Mouse (Mus musculus) lung, adult 18-20 months (tissue): Measurements from ENCODE around the gene Ptprn2.
"Not testable (repeated sequence)": the region's sequence is repeated elsewhere in the genome, so short reads cannot be mapped to it uniquely, and the experiment has no call there.

Experiments used
- DNase-seq, 2 experiments: peaks; one replicate each; pipeline ENCODE4 v3.0.0; 2022; ENCODE audit warnings: mixed read lengths in 2 of 2

The Ptprn2 gene

GRCm38 (mm10) chr12:116528861-116529260 lies 43.3 kb downstream of the Ptprn2 start:
- DNase-seq = no peak

GRCm38 (mm10) chr12:116533281-116533680 lies 47.8 kb downstream of the Ptprn2 start:
- DNase-seq = no peak

GRCm38 (mm10) chr12:116539305-116539704 lies 53.8 kb downstream of the Ptprn2 start:
- DNase-seq = no peak

GRCm38 (mm10) chr12:116540608-116541007 lies 55.1 kb downstream of the Ptprn2 start:
- peak; percentile 49 to 78 for DNase-seq

GRCm38 (mm10) chr12:116550031-116550430 lies 64.5 kb downstream of the Ptprn2 start:
- peak; percentile 72 to 76 for DNase-seq

GRCm38 (mm10) chr12:116551516-116551915 lies 66.0 kb downstream of the Ptprn2 start:
- DNase-seq = no peak

- no peak for DNase-seq
Observed at GRCm38 (mm10) chr12:116552306-116552705, 66.8 kb downstream of the Ptprn2 start.

- DNase-seq = peak; percentile 28 to 64
Observed at GRCm38 (mm10) chr12:116553361-116553760, 67.8 kb downstream of the Ptprn2 start.

- DNase-seq = no peak
Observed at GRCm38 (mm10) chr12:116555964-116556363, 70.4 kb downstream of the Ptprn2 start.

GRCm38 (mm10) chr12:116564441-116564840 lies 78.9 kb downstream of the Ptprn2 start:
- DNase-seq = no peak

- DNase-seq = no peak
Observed at GRCm38 (mm10) chr12:116566672-116567071, 81.2 kb downstream of the Ptprn2 start.

- no peak for DNase-seq
Observed at GRCm38 (mm10) chr12:116567170-116567569, 81.7 kb downstream of the Ptprn2 start.

- no peak for DNase-seq
Observed at GRCm38 (mm10) chr12:116569568-116569967, 84.0 kb downstream of the Ptprn2 start.

GRCm38 (mm10) chr12:116574102-116574501 lies 88.6 kb downstream of the Ptprn2 start:
- DNase-seq = no peak

GRCm38 (mm10) chr12:116574720-116575119 lies 89.2 kb downstream of the Ptprn2 start:
- DNase-seq = no peak

GRCm38 (mm10) chr12:116577917-116578316 lies 92.4 kb downstream of the Ptprn2 start:
- DNase-seq = not testable (repeated sequence)

GRCm38 (mm10) chr12:116580827-116581544 lies 95.5 kb downstream of the Ptprn2 start:
- peak; percentile 8 to 18 for DNase-seq

GRCm38 (mm10) chr12:116581864-116582263 lies 96.3 kb downstream of the Ptprn2 start:
- DNase-seq = no peak

- DNase-seq = no peak
Observed at GRCm38 (mm10) chr12:116582829-116583228, 97.3 kb downstream of the Ptprn2 start.

- peak; percentile 87 to 90 for DNase-seq
Observed at GRCm38 (mm10) chr12:116585001-116585400, 99.5 kb downstream of the Ptprn2 start.

- DNase-seq = peak; percentile 27 to 54
Observed at GRCm38 (mm10) chr12:116586167-116586566, 100.6 kb downstream of the Ptprn2 start.

- no peak for DNase-seq
Observed at GRCm38 (mm10) chr12:116587548-116587947, 102.0 kb downstream of the Ptprn2 start.

GRCm38 (mm10) chr12:116590076-116590475 lies 104.6 kb downstream of the Ptprn2 start:
- no peak for DNase-seq

- no peak for DNase-seq
Observed at GRCm38 (mm10) chr12:116594457-116594856, 108.9 kb downstream of the Ptprn2 start.
